Mouse (Mus musculus) intestine, embryonic 14.5 days (tissue): ENCODE measurements around the gene Mogs. TPM values are rescaled to one million over a fixed set of nuclear protein-coding genes. Genes with fewer than 3 reads are reported as not detected.
"Not testable (repeated sequence)": the region's sequence is repeated elsewhere in the genome, so short reads cannot be mapped to it uniquely, and the experiment has no call there.

Source experiments
- ATAC-seq: fragments of 200-750 bp; cut with Nextera tagmentation; replicated peaks from 2 replicates; pipeline ENCODE4 v1.8.0; 2017; ENCODE audit warnings: low read depth, moderate number of reproducible peaks, moderate TSS enrichment, moderate library complexity; ENCODE audit not compliant: low FRiP score, low TSS enrichment
- DNase-seq: peaks from one replicate; pipeline ENCODE4 v3.0.0-alpha.2; 2018; ENCODE audit warnings: low spot score
- H3K27ac ChIP-seq: fragments of 300-500 bp; sonication (generic); 2 replicates; pipeline ENCODE4 v1.5.1; 2014; ENCODE audit warnings: low read depth, mild to moderate bottlenecking, control low read depth
- H3K27me3 ChIP-seq: fragments of 300-500 bp; sonication (generic); replicated peaks from 2 replicates; pipeline ENCODE4 v1.6.1; 2014; ENCODE audit warnings: low read length, control low read depth; ENCODE audit not compliant: control insufficient read depth, insufficient read depth
- H3K36me3 ChIP-seq: fragments of 300-500 bp; sonication (generic); 2 replicates; pipeline ENCODE4 v1.6.1; 2014; ENCODE audit warnings: low read length, control low read depth; ENCODE audit not compliant: control insufficient read depth, insufficient read depth
- H3K4me1 ChIP-seq: fragments of 300-500 bp; sonication (generic); replicated peaks from 2 replicates; pipeline ENCODE4 v1.6.1; 2014; ENCODE audit warnings: low read length, control low read depth, mixed read lengths; ENCODE audit not compliant: control insufficient read depth, insufficient read depth
- H3K4me2 ChIP-seq: fragments of 300-500 bp; sonication (generic); 2 replicates; pipeline ENCODE4 v1.6.1; 2014; ENCODE audit warnings: low read length
- H3K4me3 ChIP-seq: fragments of 300-500 bp; sonication (generic); 2 replicates; pipeline ENCODE4 v1.5.1; 2014; ENCODE audit warnings: low read depth, low read length, control low read depth, mixed read lengths
- H3K9ac ChIP-seq: fragments of 300-500 bp; sonication (generic); 2 replicates; pipeline ENCODE4 v1.6.1; 2014; ENCODE audit warnings: mild to moderate bottlenecking, low read length
- H3K9me3 ChIP-seq: fragments of 300-500 bp; sonication (generic); 2 replicates; pipeline ENCODE4 v1.6.1; 2016; ENCODE audit warnings: low read length, control low read depth; ENCODE audit not compliant: control insufficient read depth
- WGBS: fragments of 180-500 bp; shearing (Covaris S2); extraction: QIAGEN DNeasy Blood & Tissue Kit; methylation state at CpG from one replicate; pipeline ENCODE4 v1.1.7; 2014; 5-methylcytosine and 5-hydroxymethylcytosine counted together
- polyA plus RNA-seq: library from polyadenylated mRNA; unstranded; fragments of >200 nt; fragmentation: Nextera tagmentation; extraction: Ambion mirVana; gene quantifications from 2 replicates; pipeline ENCODE4 v1.2.1, GENCODE M21; 2014

Gene Mogs
- polyA plus RNA-seq, 1 experiment from 2014 or later, result 60.0 TPM

- peaks cover 11% of the 10 kb centered on the region for H3K4me1 ChIP-seq
- no peak for DNase-seq
Measured at GRCm38 (mm10) chr6:83145209-83145608, 29.9 kb downstream of the Mogs start.

GRCm38 (mm10) chr6:83145805-83146204, 30.5 kb downstream of the Mogs start:
- Histone ChIP-seq H3K4me1 (peaks cover 11% of the 10 kb centered on the region), H3K9me3 (no peaks in the 10 kb centered on the region), H3K27ac (no peak overlapping the region), H3K4me2 (no peak overlapping the region), H3K27me3 (no peaks in the 10 kb centered on the region), H3K36me3 (peaks cover 47% of the 10 kb centered on the region), H3K4me3 (no peak overlapping the region), H3K9ac (no peak overlapping the region)
- 68% methylated on average over 9 of the region's 9 CpGs for WGBS
- ATAC-seq, result no peak
- DNase-seq, result no peak

More at GRCm38 (mm10) chr6:83145209-83145608, 29.9 kb downstream of the Mogs start:
- H3K27me3 ChIP-seq, result no peaks in the 10 kb centered on the region
- H3K4me2 ChIP-seq, result no peak overlapping the region
- H3K9me3 ChIP-seq, result no peaks in the 10 kb centered on the region
- H3K4me3 ChIP-seq, result no peak overlapping the region
- no peak for ATAC-seq
- no peak overlapping the region for H3K9ac ChIP-seq
- WGBS, result 68% methylated on average over 2 of the region's 2 CpGs
- peaks cover 42% of the 10 kb centered on the region for H3K36me3 ChIP-seq
- H3K27ac ChIP-seq, result no peak overlapping the region

GRCm38 (mm10) chr6:83147280-83147679, 32.0 kb downstream of the Mogs start:
- WGBS, result 66% methylated on average over 7 of the region's 7 CpGs
- Histone ChIP-seq H3K4me3 (no peak overlapping the region), H3K9ac (no peak overlapping the region), H3K27me3 (no peaks in the 10 kb centered on the region), H3K4me1 (peaks cover 3% of the 10 kb centered on the region), H3K36me3 (peaks cover 56% of the 10 kb centered on the region), H3K4me2 (no peak overlapping the region), H3K9me3 (no peaks in the 10 kb centered on the region), H3K27ac (no peak overlapping the region)
- ATAC-seq, result no peak
- DNase-seq, result no peak

- Histone ChIP-seq H3K36me3 (peaks cover 52% of the 10 kb centered on the region), H3K27ac (no peak overlapping the region), H3K9me3 (no peaks in the 10 kb centered on the region), H3K4me3 (no peak overlapping the region), H3K4me1 (peaks cover 6% of the 10 kb centered on the region), H3K9ac (no peak overlapping the region), H3K4me2 (no peak overlapping the region), H3K27me3 (no peaks in the 10 kb centered on the region)
- DNase-seq, result no peak
- 38% methylated on average over 8 of the region's 8 CpGs for WGBS
- no peak for ATAC-seq
Measured at GRCm38 (mm10) chr6:83151721-83152120, 36.4 kb downstream of the Mogs start.

GRCm38 (mm10) chr6:83153038-83153437, 37.7 kb downstream of the Mogs start:
- ATAC-seq, result no peak
- no peak for DNase-seq
- Histone ChIP-seq H3K27me3 (no peaks in the 10 kb centered on the region), H3K9ac (no peak overlapping the region), H3K4me1 (peaks cover 6% of the 10 kb centered on the region), H3K9me3 (no peaks in the 10 kb centered on the region), H3K27ac (no peak overlapping the region), H3K36me3 (peaks cover 39% of the 10 kb centered on the region), H3K4me3 (no peak overlapping the region), H3K4me2 (no peak overlapping the region)
- WGBS, result 82% methylated on average over 12 of the region's 12 CpGs

- Histone ChIP-seq H3K4me2 (no peak overlapping the region), H3K9me3 (no peaks in the 10 kb centered on the region), H3K4me1 (peaks cover 6% of the 10 kb centered on the region), H3K27ac (no peak overlapping the region), H3K9ac (no peak overlapping the region), H3K27me3 (no peaks in the 10 kb centered on the region), H3K4me3 (no peak overlapping the region), H3K36me3 (peaks cover 36% of the 10 kb centered on the region)
- 74% methylated on average over 5 of the region's 5 CpGs for WGBS
- ATAC-seq (no peak), DNase-seq (no peak)
Measured at GRCm38 (mm10) chr6:83153485-83153884, 38.2 kb downstream of the Mogs start.

GRCm38 (mm10) chr6:83155552-83156238, 40.4 kb downstream of the Mogs start:
- DNase-seq (no peak), ATAC-seq (peak; percentile 20; the same call in 1 of the 2 replicates)
- Histone ChIP-seq H3K4me2 (peak overlapping the region; percentile 84), H3K4me1 (peaks cover 6% of the 10 kb centered on the region), H3K4me3 (peak overlapping the region; percentile 52), H3K27ac (no peak overlapping the region), H3K27me3 (peaks cover 7% of the 10 kb centered on the region), H3K9me3 (no peaks in the 10 kb centered on the region), H3K9ac (peak overlapping the region; percentile 49), H3K36me3 (peaks cover 17% of the 10 kb centered on the region; the same call in 1 of the 2 replicates)
- 7% methylated on average over 23 of the region's 23 CpGs for WGBS

GRCm38 (mm10) chr6:83156259-83156684, 41.0 kb downstream of the Mogs start, which contains the start of the genes Wdr54 and 1700003E16Rik:
Gene Wdr54, minus strand, starts transcription at chr6:83156397.
Gene 1700003E16Rik, plus strand, starts transcription at chr6:83156404.
- WGBS, result 2% methylated on average over 32 of the region's 32 CpGs

GRCm38 (mm10) chr6:83159456-83159855, 44.2 kb downstream of the Mogs start:
- WGBS, result 38% methylated on average over 3 of the region's 3 CpGs
- DNase-seq, ATAC-seq, H3K4me3 ChIP-seq, H3K36me3 ChIP-seq, H3K9me3 ChIP-seq, H3K4me2 ChIP-seq, H3K9ac ChIP-seq, H3K27ac ChIP-seq: not testable (repeated sequence)
- H3K27me3 ChIP-seq, result peaks cover 27% of the 10 kb centered on the region
- H3K4me1 ChIP-seq, result peaks cover 20% of the 10 kb centered on the region

More at GRCm38 (mm10) chr6:83156259-83156684, 41.0 kb downstream of the Mogs start, which contains the start of the genes Wdr54 and 1700003E16Rik:
- Histone ChIP-seq H3K9me3 (no peaks in the 10 kb centered on the region), H3K27me3 (peaks cover 13% of the 10 kb centered on the region), H3K27ac (no peak within 1 kb of the TSS), H3K9ac (peak within 1 kb of the TSS; percentile 49), H3K4me1 (peaks cover 6% of the 10 kb centered on the region), H3K4me2 (peak within 1 kb of the TSS; percentile 84), H3K4me3 (peak within 1 kb of the TSS; percentile 52), H3K36me3 (peaks cover 12% of the 10 kb centered on the region; the same call in 1 of the 2 replicates)
- ATAC-seq (peak; percentile 84), DNase-seq (peak; percentile 86)
